Mouse (Mus musculus): Measurements from ENCODE around the gene Rin2. TPM values are rescaled to one million over a fixed set of nuclear protein-coding genes. Genes with fewer than 3 reads are reported as not detected.

Rin2 gene
- polyA plus RNA-seq, 1 experiment from 2014 or later, result 11.9 TPM

DNA sequence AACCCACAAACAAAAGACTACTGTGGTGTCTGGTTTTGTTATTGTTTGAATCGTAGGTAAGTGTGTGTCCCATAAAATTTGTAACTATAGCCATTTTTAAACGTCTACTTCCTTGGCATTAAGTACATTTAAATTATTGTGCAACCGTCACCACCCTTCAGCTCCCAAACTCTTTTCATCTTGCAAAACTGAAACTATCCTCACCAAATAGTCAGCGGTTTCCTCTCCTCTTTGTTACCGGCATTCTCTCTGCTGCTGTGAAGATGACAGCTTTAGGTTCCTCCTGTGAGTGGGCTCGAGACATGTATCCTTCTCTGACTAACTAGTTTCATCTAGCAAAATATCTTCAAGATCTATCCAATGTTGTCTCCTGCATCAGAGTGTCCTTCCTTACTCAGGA, 129.5 kb downstream of the Rin2 start:
- Histone ChIP-seq H3K9me3 (ENCODE audit: control insufficient read depth) (no peaks in the 10 kb centered on the region), H3K4me3 (ENCODE audit: low read depth, low read length) (no peak overlapping the region), H3K36me3 (ENCODE audit: control insufficient read depth, insufficient read depth) (no peaks in the 10 kb centered on the region; the same call in 1 of the 2 replicates), H3K4me1 (replicated peaks; ENCODE audit: control insufficient read depth, insufficient read depth, low read length) (no peaks in the 10 kb centered on the region), H3K9ac (ENCODE audit: low read depth, low read length) (no peak overlapping the region), H3K27me3 (replicated peaks; ENCODE audit: control insufficient read depth, insufficient read depth, low read length) (no peaks in the 10 kb centered on the region), H3K4me2 (replicated peaks; ENCODE audit: low read depth) (no peak overlapping the region), H3K27ac (ENCODE audit: low read depth, low read length) (no peak overlapping the region)
- TF ChIP-seq CTCF (IDR thresholded peaks at IDR 0.05; ENCODE audit: low read depth), result no peak
- WGBS, result 83% methylated on average over 6 of the region's 6 CpGs
- ATAC-seq, result no peak

GRCm38 (mm10) chr2:145807276-145807675, 132.3 kb downstream of the Rin2 start:
- WGBS, result 61% methylated on average over 2 of the region's 2 CpGs
- Histone ChIP-seq H3K36me3 (ENCODE audit: control insufficient read depth, insufficient read depth) (no peaks in the 10 kb centered on the region), H3K4me3 (ENCODE audit: low read depth, low read length) (no peak overlapping the region), H3K4me1 (replicated peaks; ENCODE audit: control insufficient read depth, insufficient read depth, low read length) (no peaks in the 10 kb centered on the region), H3K9ac (ENCODE audit: low read depth, low read length) (no peak overlapping the region), H3K4me2 (replicated peaks; ENCODE audit: low read depth) (no peak overlapping the region), H3K27ac (ENCODE audit: low read depth, low read length) (no peak overlapping the region), H3K9me3 (ENCODE audit: control insufficient read depth) (no peaks in the 10 kb centered on the region), H3K27me3 (replicated peaks; ENCODE audit: control insufficient read depth, insufficient read depth, low read length) (no peaks in the 10 kb centered on the region)
- no peak for ATAC-seq
- TF ChIP-seq CTCF (IDR thresholded peaks at IDR 0.05; ENCODE audit: low read depth), result no peak

GRCm38 (mm10) chr2:145808251-145808650, 133.2 kb downstream of the Rin2 start:
- WGBS, result 90% methylated on average over 2 of the region's 2 CpGs
- H3K4me2 ChIP-seq (replicated peaks; ENCODE audit: low read depth), result no peak overlapping the region
- H3K9ac ChIP-seq (ENCODE audit: low read depth, low read length), result no peak overlapping the region
- TF ChIP-seq CTCF (IDR thresholded peaks at IDR 0.05; ENCODE audit: low read depth), result no peak
- no peaks in the 10 kb centered on the region for H3K36me3 ChIP-seq (ENCODE audit: control insufficient read depth, insufficient read depth)
- H3K9me3 ChIP-seq (ENCODE audit: control insufficient read depth), result no peaks in the 10 kb centered on the region
- no peak overlapping the region for H3K4me3 ChIP-seq (ENCODE audit: low read depth, low read length)
- no peak for ATAC-seq
- no peaks in the 10 kb centered on the region for H3K4me1 ChIP-seq (replicated peaks; ENCODE audit: control insufficient read depth, insufficient read depth, low read length)
- H3K27me3 ChIP-seq (replicated peaks; ENCODE audit: control insufficient read depth, insufficient read depth, low read length), result no peaks in the 10 kb centered on the region
- no peak overlapping the region for H3K27ac ChIP-seq (ENCODE audit: low read depth, low read length)

DNA sequence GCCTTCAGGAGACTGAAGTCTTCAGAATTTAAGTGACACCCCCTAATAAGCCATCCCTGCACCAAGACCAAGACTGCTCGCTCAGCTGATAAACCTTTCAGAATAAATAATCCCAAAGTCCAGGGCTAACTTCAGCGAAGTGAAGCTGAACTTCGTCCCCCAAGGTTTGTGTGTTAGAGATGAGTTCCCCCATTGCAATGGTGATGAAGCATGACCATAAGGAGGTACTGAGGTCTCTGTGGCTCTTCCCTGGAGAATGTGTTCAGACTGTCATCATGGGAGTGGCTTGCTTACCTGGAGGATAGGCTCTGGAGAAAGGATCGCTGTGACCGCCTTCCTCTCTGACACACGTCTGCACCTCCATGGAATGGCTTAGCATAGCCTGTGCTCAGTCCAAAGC, 133.7 kb downstream of the Rin2 start:
- H3K36me3 ChIP-seq (ENCODE audit: control insufficient read depth, insufficient read depth), result no peaks in the 10 kb centered on the region
- no peak for TF ChIP-seq CTCF (IDR thresholded peaks at IDR 0.05; ENCODE audit: low read depth)
- H3K4me2 ChIP-seq (replicated peaks; ENCODE audit: low read depth), result no peak overlapping the region
- ATAC-seq, result no peak
- H3K9me3 ChIP-seq (ENCODE audit: control insufficient read depth), result no peaks in the 10 kb centered on the region
- no peak overlapping the region for H3K27ac ChIP-seq (ENCODE audit: low read depth, low read length)
- H3K27me3 ChIP-seq (replicated peaks; ENCODE audit: control insufficient read depth, insufficient read depth, low read length), result no peaks in the 10 kb centered on the region
- H3K4me1 ChIP-seq (replicated peaks; ENCODE audit: control insufficient read depth, insufficient read depth, low read length), result no peaks in the 10 kb centered on the region
- H3K9ac ChIP-seq (ENCODE audit: low read depth, low read length), result no peak overlapping the region
- 69% methylated on average over 6 of the region's 6 CpGs for WGBS
- no peak overlapping the region for H3K4me3 ChIP-seq (ENCODE audit: low read depth, low read length)

- 63% methylated on average over 5 of the region's 5 CpGs for WGBS
- H3K27ac ChIP-seq (ENCODE audit: low read depth, low read length), result no peak overlapping the region
Measured at GRCm38 (mm10) chr2:145810676-145811075, 135.7 kb downstream of the Rin2 start.

GRCm38 (mm10) chr2:145812818-145813217, 137.8 kb downstream of the Rin2 start:
- Histone ChIP-seq H3K27me3 (replicated peaks; ENCODE audit: control insufficient read depth, insufficient read depth, low read length) (no peaks in the 10 kb centered on the region), H3K27ac (ENCODE audit: low read depth, low read length) (no peak overlapping the region), H3K4me3 (ENCODE audit: low read depth, low read length) (no peak overlapping the region), H3K9me3 (ENCODE audit: control insufficient read depth) (no peaks in the 10 kb centered on the region), H3K36me3 (ENCODE audit: control insufficient read depth, insufficient read depth) (no peaks in the 10 kb centered on the region), H3K9ac (ENCODE audit: low read depth, low read length) (no peak overlapping the region), H3K4me2 (replicated peaks; ENCODE audit: low read depth) (no peak overlapping the region), H3K4me1 (replicated peaks; ENCODE audit: control insufficient read depth, insufficient read depth, low read length) (no peaks in the 10 kb centered on the region)
- no peak for ATAC-seq
- WGBS, result 82% methylated on average over 1 of the region's 1 CpGs
- no peak for TF ChIP-seq CTCF (IDR thresholded peaks at IDR 0.05; ENCODE audit: low read depth)

More at GRCm38 (mm10) chr2:145810676-145811075, 135.7 kb downstream of the Rin2 start:
- no peaks in the 10 kb centered on the region for H3K27me3 ChIP-seq (replicated peaks; ENCODE audit: control insufficient read depth, insufficient read depth, low read length)
- H3K4me1 ChIP-seq (replicated peaks; ENCODE audit: control insufficient read depth, insufficient read depth, low read length), result no peaks in the 10 kb centered on the region
- no peaks in the 10 kb centered on the region for H3K9me3 ChIP-seq (ENCODE audit: control insufficient read depth)
- no peak overlapping the region for H3K4me3 ChIP-seq (ENCODE audit: low read depth, low read length)
- TF ChIP-seq CTCF (IDR thresholded peaks at IDR 0.05; ENCODE audit: low read depth), result peak; percentile 76
- no peaks in the 10 kb centered on the region for H3K36me3 ChIP-seq (ENCODE audit: control insufficient read depth, insufficient read depth)
- H3K4me2 ChIP-seq (replicated peaks; ENCODE audit: low read depth), result no peak overlapping the region
- no peak overlapping the region for H3K9ac ChIP-seq (ENCODE audit: low read depth, low read length)
- ATAC-seq, result no peak

- WGBS, result 49% methylated on average over 5 of the region's 5 CpGs
- Histone ChIP-seq H3K36me3 (ENCODE audit: control insufficient read depth, insufficient read depth) (0 out of 2 replicates have a peak, but pooled peaks cover 6% of the 10 kb centered on the region), H3K9me3 (ENCODE audit: control insufficient read depth) (no peaks in the 10 kb centered on the region), H3K27ac (ENCODE audit: low read depth, low read length) (no peak overlapping the region), H3K4me2 (replicated peaks; ENCODE audit: low read depth) (no peak overlapping the region), H3K27me3 (replicated peaks; ENCODE audit: control insufficient read depth, insufficient read depth, low read length) (no peaks in the 10 kb centered on the region), H3K9ac (ENCODE audit: low read depth, low read length) (no peak overlapping the region), H3K4me3 (ENCODE audit: low read depth, low read length) (no peak overlapping the region), H3K4me1 (replicated peaks; ENCODE audit: control insufficient read depth, insufficient read depth, low read length) (0 out of 2 replicates have a peak, but pooled peaks cover 5% of the 10 kb centered on the region)
- TF ChIP-seq CTCF (IDR thresholded peaks at IDR 0.05; ENCODE audit: low read depth), result no peak
- no peak for ATAC-seq
Measured at GRCm38 (mm10) chr2:145817195-145817594, 142.2 kb downstream of the Rin2 start.

All from intestine, postnatal 0 days (tissue).